Comparison of ENCODE assay signal across 12 mouse cellular contexts in genomic region chr13:54568380-54568779, GRCm38 (mm10). TPM values are rescaled to one million over a fixed set of nuclear protein-coding genes. Genes with fewer than 3 reads are reported as not detected.
DNase-seq lines count a peak whose midpoint lies in the region.
"Had no signal": no experiment of that assay in that cellular context is flagged by ENCODE, and none has a peak within 500 bp of the region (broad histone marks: within the 10 kb centered on the region; RNA-seq: fewer than 3 reads in every experiment).

No protein-coding gene starts in this region.

- peak; percentile 44 for DNase-seq in kidney, adult 11 months
- no peak for DNase-seq in kidney, postnatal 10 days
- peak; percentile 34 for DNase-seq in thymus, postnatal 4 days
- no peak for DNase-seq in thymus, postnatal 0 days (ENCODE audit: low spot score)
- DNase-seq in induced T-regulatory cell, adult 2 months (ENCODE audit: low read depth), result peak; percentile 37
- DNase-seq in c-Kit-positive CD71-positive TER-119-positive erythroid progenitor cells, embryonic 14.5 days (ENCODE audit: low spot score), result no peak
- DNase-seq in cerebellum, adult 8-10 months, result no peak
- DNase-seq in adrenal gland, postnatal 14 days, result no peak
- DNase-seq: cerebellum, adult 9-10 months; gastrocnemius, postnatal 25 days; right cerebral cortex, adult 18-20 months; thymus, postnatal 36 days had no signal

RNA-seq across cellular contexts. Expression of gene 4833439L19Rik, which starts 3.1 kb away (rescaled TPM):
- 69.8 and 76.4 TPM in 2 replicates for polyA plus RNA-seq in thymus, postnatal 0 days (2015; fragmentation: Nextera tagmentation; extraction: Ambion mirVana)
- total RNA-seq in adrenal gland, postnatal 14 days (2021), result 123 and 131 TPM in 2 replicates

RNA-seq across cellular contexts. Expression of gene Arl10, which starts 6.4 kb away (rescaled TPM):
- 7.0 and 8.3 TPM in 2 replicates for polyA plus RNA-seq in thymus, postnatal 0 days (2015; fragmentation: Nextera tagmentation; extraction: Ambion mirVana)
- total RNA-seq in adrenal gland, postnatal 14 days (2021), result 25.2 and 31.1 TPM in 2 replicates

RNA-seq across cellular contexts. Expression of gene Nop16, which starts 21.5 kb away (rescaled TPM):
- 64.8 and 72.4 TPM in 2 replicates for polyA plus RNA-seq in thymus, postnatal 0 days (2015; fragmentation: Nextera tagmentation; extraction: Ambion mirVana)
- 56.0 and 60.9 TPM in 2 replicates for total RNA-seq in adrenal gland, postnatal 14 days (2021)

RNA-seq across cellular contexts. Expression of gene Higd2a, which starts 21.6 kb away (rescaled TPM):
- polyA plus RNA-seq in thymus, postnatal 0 days (2015; fragmentation: Nextera tagmentation; extraction: Ambion mirVana), result 250 and 258 TPM in 2 replicates
- 260 and 265 TPM in 2 replicates for total RNA-seq in adrenal gland, postnatal 14 days (2021)

RNA-seq across cellular contexts. Expression of gene Cltb, which starts 42.8 kb away (rescaled TPM):
- 56.5 and 57.0 TPM in 2 replicates for polyA plus RNA-seq in thymus, postnatal 0 days (2015; fragmentation: Nextera tagmentation; extraction: Ambion mirVana)
- total RNA-seq in adrenal gland, postnatal 14 days (2021), result 70.6 and 80.1 TPM in 2 replicates

Comparison
In these comparisons a context has a peak if more than half of its experiments do, and no peak if none do; other contexts are left out.
1. DNase-seq: peak in kidney, adult 11 months (single experiment), thymus, postnatal 4 days (single experiment) and induced T-regulatory cell, adult 2 months (single experiment); none in kidney, postnatal 10 days (single experiment), thymus, postnatal 0 days (single experiment), c-Kit-positive CD71-positive TER-119-positive erythroid progenitor cells, embryonic 14.5 days (single experiment), cerebellum, adult 8-10 months (single experiment) and adrenal gland, postnatal 14 days (single experiment).